Mouse (Mus musculus): ENCODE results near the gene Pced1b.

Gene Pced1b

DNA sequence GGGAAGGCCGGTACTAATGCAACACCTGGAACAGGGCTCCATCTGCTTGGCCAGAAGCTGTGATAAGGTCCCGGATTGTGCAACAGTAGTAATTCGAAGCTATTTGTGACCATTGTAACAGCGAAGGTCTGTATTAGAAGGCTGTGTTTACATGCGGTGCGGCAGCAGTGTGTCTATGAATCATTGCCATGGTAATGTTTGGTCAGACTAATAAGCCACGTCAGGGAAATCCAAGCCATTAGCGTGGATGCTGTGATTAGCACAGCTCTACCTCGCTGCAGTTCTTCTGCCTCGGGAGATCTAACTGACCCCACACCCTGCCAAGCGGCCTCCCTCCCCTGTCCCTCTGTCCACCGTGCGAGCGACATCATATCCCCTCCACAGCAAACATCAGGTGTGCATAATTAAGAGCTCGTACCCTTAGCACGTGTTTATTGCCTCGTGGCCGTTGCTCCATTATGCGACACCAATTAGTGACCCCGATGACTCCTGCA, 29.8 kb downstream of the Pced1b start:
- Histone ChIP-seq H3K36me3 (ENCODE audit: insufficient read depth, low read length) (no peaks in the 10 kb centered on the region), H3K9me3 (ENCODE audit: low read length) (no peaks in the 10 kb centered on the region), H3K27me3 (ENCODE audit: insufficient read depth, low read length) (no peaks in the 10 kb centered on the region), H3K4me1 (replicated peaks; ENCODE audit: low read depth, low read length) (peaks cover 20% of the 10 kb centered on the region), H3K4me3 (replicated peaks; ENCODE audit: low read length) (no peak overlapping the region)
- TF ChIP-seq NANOG (IDR thresholded peaks at IDR 0.05; ENCODE audit: borderline replicate concordance, low read length) = no peak

DNA sequence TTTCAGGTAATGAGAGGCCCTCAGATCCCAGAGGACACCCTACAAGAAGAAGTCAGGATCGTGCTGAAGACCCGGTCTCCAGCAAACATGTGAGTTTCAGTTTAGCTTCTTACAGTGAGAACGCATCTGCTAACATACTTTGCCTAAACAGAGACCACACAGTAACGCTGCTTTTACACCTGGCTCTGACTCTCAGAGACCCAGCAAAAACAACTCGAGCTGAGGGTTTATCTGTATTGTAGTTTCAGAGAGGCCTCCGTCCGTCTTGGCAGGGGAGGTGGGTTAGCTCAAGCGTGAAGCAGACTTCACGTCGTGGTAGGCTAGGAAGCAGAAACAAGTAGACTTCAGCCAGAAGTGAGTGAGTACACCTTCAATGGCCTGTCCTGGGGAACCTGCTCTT, 30.4 kb downstream of the Pced1b start:
- Histone ChIP-seq H3K36me3 (ENCODE audit: insufficient read depth, low read length) (no peaks in the 10 kb centered on the region), H3K4me1 (replicated peaks; ENCODE audit: low read depth, low read length) (peaks cover 22% of the 10 kb centered on the region), H3K9me3 (ENCODE audit: low read length) (no peaks in the 10 kb centered on the region), H3K4me3 (replicated peaks; ENCODE audit: low read length) (no peak overlapping the region), H3K27me3 (ENCODE audit: insufficient read depth, low read length) (no peaks in the 10 kb centered on the region)
- no peak for TF ChIP-seq CTCF (conservative IDR thresholded peaks at IDR 0.05; ENCODE audit: low read length)
- TF ChIP-seq NANOG (IDR thresholded peaks at IDR 0.05; ENCODE audit: borderline replicate concordance, low read length) = no peak
- TF ChIP-seq POU5F1 (IDR thresholded peaks at IDR 0.05; ENCODE audit: borderline replicate concordance, low read length) = no peak

- H3K4me1 ChIP-seq (replicated peaks; ENCODE audit: low read depth, low read length) = peaks cover 23% of the 10 kb centered on the region
- H3K9me3 ChIP-seq (ENCODE audit: low read length) = no peaks in the 10 kb centered on the region
- no peaks in the 10 kb centered on the region for H3K36me3 ChIP-seq (ENCODE audit: insufficient read depth, low read length)
- H3K4me3 ChIP-seq (replicated peaks; ENCODE audit: low read length) = no peak overlapping the region
- H3K27me3 ChIP-seq (ENCODE audit: insufficient read depth, low read length) = no peaks in the 10 kb centered on the region
- TF ChIP-seq NANOG (IDR thresholded peaks at IDR 0.05; ENCODE audit: borderline replicate concordance, low read length) (no peak), CTCF (conservative IDR thresholded peaks at IDR 0.05; ENCODE audit: low read length) (no peak), POU5F1 (IDR thresholded peaks at IDR 0.05; ENCODE audit: borderline replicate concordance, low read length) (no peak)
Measured at GRCm38 (mm10) chr15:97278340-97278948, 31.5 kb downstream of the Pced1b start.

DNA sequence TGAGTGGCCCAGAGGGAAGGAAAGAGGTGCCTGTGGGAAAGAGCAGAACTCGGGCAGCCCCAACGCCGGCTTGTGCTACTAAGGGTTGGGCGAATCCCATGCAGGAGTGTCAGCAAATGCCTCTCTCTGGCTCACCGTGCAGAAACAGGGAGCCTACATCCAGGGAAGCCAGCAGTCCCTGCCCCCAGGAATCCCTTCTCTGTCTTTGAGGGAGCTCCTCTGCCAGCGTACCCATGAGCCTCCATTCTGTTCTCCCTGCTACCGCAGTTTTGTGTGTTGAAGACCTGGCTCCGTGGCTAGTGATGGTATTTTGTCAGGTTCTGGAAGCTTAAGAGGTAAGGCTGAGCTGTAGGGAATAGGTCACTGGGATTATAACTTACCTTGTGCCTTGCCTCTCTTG, 33.2 kb downstream of the Pced1b start:
- H3K9me3 ChIP-seq (ENCODE audit: low read length) = no peaks in the 10 kb centered on the region
- no peaks in the 10 kb centered on the region for H3K36me3 ChIP-seq (ENCODE audit: insufficient read depth, low read length)
- TF ChIP-seq NANOG (IDR thresholded peaks at IDR 0.05; ENCODE audit: borderline replicate concordance, low read length) (no peak), CTCF (conservative IDR thresholded peaks at IDR 0.05; ENCODE audit: low read length) (no peak), POU5F1 (IDR thresholded peaks at IDR 0.05; ENCODE audit: borderline replicate concordance, low read length) (no peak)
- H3K4me1 ChIP-seq (replicated peaks; ENCODE audit: low read depth, low read length) = peaks cover 23% of the 10 kb centered on the region
- H3K4me3 ChIP-seq (replicated peaks; ENCODE audit: low read length) = no peak overlapping the region
- H3K27me3 ChIP-seq (ENCODE audit: insufficient read depth, low read length) = no peaks in the 10 kb centered on the region

GRCm38 (mm10) chr15:97280776-97281175, 33.9 kb downstream of the Pced1b start:
- H3K36me3 ChIP-seq (ENCODE audit: insufficient read depth, low read length) = no peaks in the 10 kb centered on the region
- no peak for TF ChIP-seq CTCF (conservative IDR thresholded peaks at IDR 0.05; ENCODE audit: low read length)
- no peak for TF ChIP-seq POU5F1 (IDR thresholded peaks at IDR 0.05; ENCODE audit: borderline replicate concordance, low read length)
- TF ChIP-seq NANOG (IDR thresholded peaks at IDR 0.05; ENCODE audit: borderline replicate concordance, low read length) = no peak
- no peaks in the 10 kb centered on the region for H3K27me3 ChIP-seq (ENCODE audit: insufficient read depth, low read length)
- H3K9me3 ChIP-seq (ENCODE audit: low read length) = no peaks in the 10 kb centered on the region
- H3K4me1 ChIP-seq (replicated peaks; ENCODE audit: low read depth, low read length) = peaks cover 23% of the 10 kb centered on the region
- H3K4me3 ChIP-seq (replicated peaks; ENCODE audit: low read length) = 0 out of 2 replicates have a peak overlapping the region, but pooled peaks have one; percentile 24

GRCm38 (mm10) chr15:97281712-97282571, 35.0 kb downstream of the Pced1b start:
- Histone ChIP-seq H3K4me3 (replicated peaks; ENCODE audit: low read length) (no peak overlapping the region), H3K9me3 (ENCODE audit: low read length) (no peaks in the 10 kb centered on the region), H3K36me3 (ENCODE audit: insufficient read depth, low read length) (no peaks in the 10 kb centered on the region), H3K27me3 (ENCODE audit: insufficient read depth, low read length) (no peaks in the 10 kb centered on the region), H3K4me1 (replicated peaks; ENCODE audit: low read depth, low read length) (peaks cover 30% of the 10 kb centered on the region)
- TF ChIP-seq POU5F1 (IDR thresholded peaks at IDR 0.05; ENCODE audit: borderline replicate concordance, low read length) (no peak), CTCF (conservative IDR thresholded peaks at IDR 0.05; ENCODE audit: low read length) (no peak), NANOG (IDR thresholded peaks at IDR 0.05; ENCODE audit: borderline replicate concordance, low read length) (no peak)

- no peaks in the 10 kb centered on the region for H3K27me3 ChIP-seq (ENCODE audit: insufficient read depth, low read length)
- H3K4me3 ChIP-seq (replicated peaks; ENCODE audit: low read length) = no peak overlapping the region
- no peaks in the 10 kb centered on the region for H3K9me3 ChIP-seq (ENCODE audit: low read length)
- no peaks in the 10 kb centered on the region for H3K36me3 ChIP-seq (ENCODE audit: insufficient read depth, low read length)
- H3K4me1 ChIP-seq (replicated peaks; ENCODE audit: low read depth, low read length) = peaks cover 36% of the 10 kb centered on the region
- TF ChIP-seq CTCF (conservative IDR thresholded peaks at IDR 0.05; ENCODE audit: low read length) = no peak
- no peak for TF ChIP-seq NANOG (IDR thresholded peaks at IDR 0.05; ENCODE audit: borderline replicate concordance, low read length)
- TF ChIP-seq POU5F1 (IDR thresholded peaks at IDR 0.05; ENCODE audit: borderline replicate concordance, low read length) = no peak
Measured at GRCm38 (mm10) chr15:97282572-97282881, 35.6 kb downstream of the Pced1b start.

DNA sequence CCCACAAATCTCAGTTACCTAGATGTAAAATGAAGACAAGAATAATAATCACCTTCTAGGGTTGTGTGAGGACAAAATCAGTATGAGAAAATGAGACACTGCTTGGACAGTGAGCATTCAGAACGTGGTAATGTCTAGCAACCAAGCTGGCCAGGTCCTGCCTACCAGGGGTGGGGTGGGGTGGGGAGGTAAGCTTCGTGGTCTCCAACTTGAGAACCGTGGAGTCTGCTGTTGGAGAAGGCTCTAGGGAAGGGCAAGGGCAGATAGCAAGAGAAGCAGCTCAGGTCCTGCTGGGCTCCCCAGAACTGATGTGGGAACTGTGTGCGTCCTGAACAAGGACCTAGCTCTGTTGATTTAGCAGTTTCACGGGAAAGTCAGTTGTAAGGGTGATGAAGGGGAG, 37.3 kb downstream of the Pced1b start:
- peaks cover 50% of the 10 kb centered on the region for H3K4me1 ChIP-seq (replicated peaks; ENCODE audit: low read depth, low read length)
- TF ChIP-seq NANOG (IDR thresholded peaks at IDR 0.05; ENCODE audit: borderline replicate concordance, low read length) = no peak
- TF ChIP-seq POU5F1 (IDR thresholded peaks at IDR 0.05; ENCODE audit: borderline replicate concordance, low read length) = no peak
- no peak for TF ChIP-seq CTCF (conservative IDR thresholded peaks at IDR 0.05; ENCODE audit: low read length)
- no peaks in the 10 kb centered on the region for H3K27me3 ChIP-seq (ENCODE audit: insufficient read depth, low read length)
- no peaks in the 10 kb centered on the region for H3K36me3 ChIP-seq (ENCODE audit: insufficient read depth, low read length)
- H3K4me3 ChIP-seq (replicated peaks; ENCODE audit: low read length) = no peak overlapping the region
- H3K9me3 ChIP-seq (ENCODE audit: low read length) = no peaks in the 10 kb centered on the region
